Mouse (Mus musculus) left cerebral cortex, adult 2 months (tissue): ENCODE data around the gene Slco3a1. TPM values are rescaled to one million over a fixed set of nuclear protein-coding genes. Genes with fewer than 3 reads are reported as not detected.

Experiments
- DNase-seq, 2 experiments: peaks; one replicate each; pipeline ENCODE4 v3.0.0; 2021 to 2022; ENCODE audit warnings: low spot score in 2 of 2, mixed read lengths in 1 of 2; ENCODE audit errors: extremely low spot score in 1 of 2
- H3K27ac ChIP-seq: fragments of 200-600 bp; 2 replicates; pipeline ENCODE4 v1.8.1; 2022
- H3K4me3 ChIP-seq: fragments of 200-600 bp; 2 replicates; pipeline ENCODE4 v1.8.1; 2022
- CTCF ChIP-seq: fragments of 200-600 bp; IDR thresholded peaks from 2 replicates; pipeline ENCODE4 v1.8.1; 2022; ENCODE audit warnings: antibody characterized with exemption, mild to moderate bottlenecking, moderate library complexity
- intact Hi-C: fragments of 180-260 bp; cut with DNase I; formaldehyde crosslinking; loops from one replicate; pipeline ENCODE4 v1.15.1; 2025
- total RNA-seq, 2 experiments: library from RNA; stranded (reverse); gene quantifications; 2 replicates each; pipeline ENCODE4 v1.2.3; 2021

The Slco3a1 gene
- total RNA-seq, 2 experiments from 2014 or later, result 54.9 to 56.8 TPM

DNA sequence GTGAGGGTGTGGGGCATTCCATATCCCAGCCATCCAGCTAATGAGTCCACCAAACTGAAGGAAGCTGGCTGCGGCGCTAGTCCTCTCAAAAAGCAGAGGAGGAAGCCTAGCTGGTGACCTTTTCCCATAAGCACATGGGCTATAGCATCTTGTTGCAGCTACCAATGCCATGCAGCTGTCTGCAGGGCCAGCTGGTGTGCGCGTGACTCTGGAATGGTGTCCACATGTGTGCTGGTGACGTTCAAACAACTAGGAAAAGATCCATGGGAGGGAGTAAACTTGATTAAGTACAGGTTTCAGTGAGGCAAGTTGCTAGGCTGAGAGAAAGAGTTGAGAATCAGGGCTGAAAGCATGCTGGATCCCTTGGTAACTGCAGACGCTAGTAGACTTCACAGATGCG is 201.3 kb downstream of the Slco3a1 start:
- TF ChIP-seq CTCF, result no peak

DNA sequence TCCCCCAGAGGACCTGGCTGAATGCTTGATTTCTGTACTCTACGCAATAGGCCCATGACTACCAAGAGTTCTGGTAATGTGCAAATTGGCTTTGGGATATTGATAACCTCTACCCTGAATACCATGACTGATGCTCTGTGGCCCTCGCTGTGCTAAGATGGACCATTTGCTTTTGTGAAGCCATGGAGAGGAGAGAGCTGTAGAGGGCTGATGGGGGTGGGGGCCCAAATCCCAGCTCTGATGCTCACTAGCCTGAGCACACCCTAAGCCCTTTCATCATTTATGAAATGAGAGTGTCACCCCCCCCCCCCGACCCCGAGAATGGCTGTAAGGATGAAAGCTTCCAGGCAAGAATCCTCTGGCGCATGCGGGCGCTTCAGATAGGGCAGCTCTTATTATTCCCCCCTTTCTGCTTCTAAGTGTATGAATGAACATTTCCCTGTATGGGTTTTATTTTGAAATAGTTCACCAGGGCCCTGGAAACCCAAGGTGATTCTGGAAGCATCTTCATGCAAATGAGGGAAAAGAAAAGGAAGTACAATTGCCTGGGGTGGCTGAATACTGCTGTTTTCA is 206.2 kb downstream of the Slco3a1 start:
- no peak overlapping the region for H3K4me3 ChIP-seq
- intact Hi-C loops, result no loop called here
- no peak for DNase-seq
- TF ChIP-seq CTCF, result no peak
- no peak overlapping the region for H3K27ac ChIP-seq

More for the DNA sequence above, 201.3 kb downstream of the Slco3a1 start:
- intact Hi-C loops, result loop anchor here (10.0 kb wide), 1 partner anchor 618 kb away; no protein-coding TSS in a partner anchor
- no peak for DNase-seq
- Histone ChIP-seq H3K4me3 (no peak overlapping the region), H3K27ac (no peak overlapping the region)

DNA sequence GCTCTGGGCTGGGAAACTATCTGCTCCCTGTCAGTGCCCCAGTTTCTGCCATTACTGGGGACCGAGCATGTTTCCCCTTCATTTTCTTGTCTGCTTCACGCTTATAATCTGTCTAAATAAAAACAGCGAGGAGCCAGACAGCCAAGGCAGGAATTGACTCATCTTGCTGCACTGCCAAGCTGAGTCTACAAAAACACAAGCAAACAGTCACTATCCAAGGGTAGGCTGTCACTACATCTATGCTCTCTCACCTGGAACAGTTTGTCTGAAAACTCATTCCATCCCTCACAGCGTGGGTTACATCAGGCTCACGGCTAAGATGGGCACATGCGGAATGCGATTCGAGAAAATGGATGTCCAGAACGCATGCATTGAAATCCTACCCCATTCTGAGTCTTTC is 207.6 kb downstream of the Slco3a1 start:
- DNase-seq, result no peak
- Histone ChIP-seq H3K27ac (no peak overlapping the region), H3K4me3 (no peak overlapping the region)
- intact Hi-C loops, result no loop called here
- no peak for TF ChIP-seq CTCF

DNA sequence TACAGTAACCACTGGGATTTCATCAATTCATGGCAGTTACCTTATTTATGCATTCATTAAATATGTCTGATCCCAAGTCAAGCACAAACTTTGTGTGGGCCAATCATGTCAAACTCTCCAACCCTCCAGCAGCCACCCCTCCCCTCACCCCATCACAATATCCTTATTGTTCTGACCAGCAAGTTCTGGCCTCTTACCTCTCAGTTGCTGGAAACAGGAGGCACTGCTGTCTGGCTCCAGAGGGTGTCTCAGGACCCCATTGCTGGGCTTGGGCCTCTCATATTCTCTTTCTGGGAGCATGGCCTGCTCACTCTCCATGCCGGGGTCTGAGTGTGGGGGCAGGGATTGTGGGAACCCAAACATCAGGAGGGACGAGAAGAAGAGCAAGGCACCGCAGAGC is 208.1 kb downstream of the Slco3a1 start:
- Histone ChIP-seq H3K27ac (no peak overlapping the region), H3K4me3 (no peak overlapping the region)
- intact Hi-C loops, result no loop called here
- no peak for TF ChIP-seq CTCF
- no peak for DNase-seq

DNA sequence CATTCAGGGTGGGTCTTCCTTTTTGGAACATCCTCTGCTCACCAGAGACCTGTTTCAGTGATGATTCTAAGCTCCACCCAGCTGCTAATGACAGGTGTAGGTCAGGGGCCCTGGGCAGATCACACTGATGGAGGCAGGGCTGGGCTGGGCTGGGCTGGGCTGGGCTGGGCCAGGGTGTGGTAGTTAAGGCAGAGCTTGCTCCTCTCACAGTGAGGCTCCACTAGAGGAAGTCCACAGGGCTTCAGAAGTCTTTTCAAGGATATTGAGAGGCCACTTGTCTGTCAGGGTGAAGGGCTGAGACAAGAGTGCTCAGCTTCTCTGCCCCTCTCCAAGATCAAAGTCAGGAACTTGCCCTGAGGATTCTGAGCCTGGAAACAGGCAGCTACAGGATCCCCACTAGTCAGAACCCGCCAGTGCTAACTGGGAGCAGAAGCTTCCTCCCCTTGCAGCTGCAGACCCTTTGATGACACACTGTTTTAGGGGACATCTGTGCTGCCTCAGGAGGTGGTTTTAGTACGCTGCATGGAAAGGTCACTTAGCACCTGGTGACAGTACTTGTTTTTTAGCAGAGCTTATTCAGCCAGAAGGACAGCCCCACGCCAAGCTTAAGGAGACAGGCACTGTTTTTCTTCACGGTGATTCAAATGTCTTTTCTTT is 213.3 kb downstream of the Slco3a1 start:
- TF ChIP-seq CTCF, result no peak
- DNase-seq, result no peak
- H3K4me3 ChIP-seq, result no peak overlapping the region
- intact Hi-C loops, result no loop called here
- H3K27ac ChIP-seq, result no peak overlapping the region

DNA sequence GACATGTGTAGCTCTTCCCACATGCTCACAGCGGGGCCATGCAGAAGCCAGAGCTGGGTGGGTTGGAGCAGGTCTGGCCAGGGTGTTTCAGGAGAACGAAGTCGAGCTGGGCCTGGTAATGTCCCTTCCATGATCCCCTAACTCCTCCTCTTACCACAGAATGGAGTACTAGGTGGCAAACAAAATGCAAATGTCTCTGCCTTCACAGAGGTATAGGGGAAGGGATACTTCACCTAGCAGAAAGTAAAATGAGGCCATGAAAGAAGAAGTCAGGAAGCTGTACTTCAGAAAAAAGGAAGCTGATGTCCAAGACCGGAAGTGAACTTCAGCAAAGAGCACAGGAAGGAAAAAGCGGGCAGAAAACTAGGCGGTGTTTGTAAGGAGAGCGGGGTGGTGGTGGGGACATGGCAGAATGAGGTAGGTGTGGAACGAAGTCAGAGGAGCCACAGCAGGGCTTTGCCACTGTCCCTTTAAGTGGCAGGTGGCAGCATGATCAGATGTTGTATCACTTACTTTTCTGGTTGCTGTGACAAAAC is 214.1 kb downstream of the Slco3a1 start:
- TF ChIP-seq CTCF, result no peak
- no peak for DNase-seq
- Histone ChIP-seq H3K4me3 (no peak overlapping the region), H3K27ac (no peak overlapping the region)
- intact Hi-C loops, result no loop called here

DNA sequence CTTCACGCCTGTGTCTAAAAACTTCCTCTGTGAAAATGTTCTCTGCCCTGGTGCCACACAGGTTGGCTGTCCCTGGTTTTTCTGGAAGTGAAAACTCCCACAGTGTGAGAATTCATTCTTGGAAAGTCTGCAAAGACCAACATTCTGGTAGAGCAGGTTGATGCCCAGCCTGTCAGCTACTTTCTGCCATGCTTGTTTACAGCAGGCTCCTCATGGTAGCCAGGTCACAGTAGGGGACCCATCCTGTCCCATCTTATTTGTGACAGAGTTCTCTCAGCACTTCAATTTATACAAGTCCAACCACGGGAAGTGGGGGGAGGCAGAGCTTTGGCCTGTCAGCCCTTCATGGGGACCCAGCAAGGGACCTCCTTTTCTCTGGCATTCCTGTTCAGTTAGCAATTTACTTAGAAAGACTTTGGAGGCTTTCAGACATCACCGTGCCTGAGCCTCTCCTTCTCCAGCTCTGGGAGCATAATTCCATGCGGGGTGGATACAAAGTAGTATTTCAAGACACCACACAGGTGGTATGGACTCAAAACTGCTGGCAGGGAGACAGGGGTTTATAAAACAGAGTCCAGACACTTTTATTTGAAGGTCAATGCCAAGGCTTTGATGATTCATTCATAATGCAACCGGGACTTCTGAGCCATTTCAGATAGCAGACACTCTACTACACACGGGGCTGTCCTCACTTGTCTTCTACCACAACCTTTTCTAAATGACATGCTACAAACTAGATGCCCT is 216.7 kb downstream of the Slco3a1 start:
- Histone ChIP-seq H3K4me3 (no peak overlapping the region), H3K27ac (no peak overlapping the region)
- intact Hi-C loops, result no loop called here
- no peak for TF ChIP-seq CTCF
- no peak for DNase-seq

DNA sequence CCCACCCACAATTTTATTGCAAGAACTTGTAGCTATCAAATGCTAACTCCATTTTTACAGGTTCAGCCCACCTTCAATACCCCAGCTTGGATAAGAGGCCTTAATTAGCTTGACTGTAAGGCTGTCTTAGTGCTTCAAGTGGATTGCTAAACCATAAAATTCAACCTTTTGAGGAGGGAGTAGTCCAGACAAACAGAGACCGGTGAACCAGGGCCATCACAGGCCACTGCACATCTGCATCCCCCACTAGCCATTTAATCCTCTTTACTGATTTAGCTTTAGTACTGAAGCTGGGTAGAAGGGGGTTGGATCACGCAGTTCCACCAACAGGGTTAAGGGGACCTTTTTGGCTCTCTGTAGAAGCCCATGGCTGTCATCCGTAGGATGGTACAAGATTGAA is 222.3 kb downstream of the Slco3a1 start:
- Histone ChIP-seq H3K4me3 (no peak overlapping the region), H3K27ac (no peak overlapping the region)
- DNase-seq, result no peak
- no peak for TF ChIP-seq CTCF
- intact Hi-C loops, result no loop called here

DNA sequence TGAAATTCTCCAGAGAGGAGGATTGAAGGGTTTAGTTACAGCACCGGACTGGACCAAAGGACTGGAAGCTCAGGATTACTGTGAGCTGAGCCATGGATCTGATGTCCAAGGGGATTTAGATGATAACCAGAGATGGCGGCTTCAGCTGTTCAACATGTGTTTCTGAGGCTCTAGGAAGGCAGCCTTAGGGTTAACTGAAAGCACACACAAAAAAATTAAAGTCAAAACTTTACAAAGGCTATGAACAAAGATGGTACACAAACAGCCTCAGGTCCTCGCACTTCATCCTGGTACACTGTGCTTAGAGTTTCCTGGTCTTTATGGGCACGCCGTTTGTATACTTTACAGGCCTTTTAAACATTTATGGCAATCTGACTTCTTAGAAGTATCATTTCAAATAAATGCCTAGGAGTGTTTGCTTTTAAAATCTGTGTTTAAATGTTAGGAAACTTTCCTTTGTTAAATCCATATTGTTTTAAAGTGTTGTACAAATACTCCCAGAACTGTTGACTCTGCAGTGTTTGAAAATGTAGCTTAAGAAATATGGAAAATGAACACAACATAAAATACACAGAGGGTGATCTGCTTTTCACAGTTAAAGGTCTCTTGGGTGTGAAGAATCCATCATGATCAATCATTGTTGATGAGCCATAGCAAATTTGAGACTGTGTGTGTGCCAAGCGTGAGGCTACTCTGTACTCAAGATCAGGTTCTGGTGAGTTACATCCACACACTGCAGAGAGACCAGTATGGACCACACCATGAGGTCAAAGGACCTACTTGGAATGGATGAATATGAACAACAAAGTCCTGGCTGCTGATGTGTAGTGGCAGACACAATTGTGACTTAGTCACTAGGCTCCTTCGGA is 223.5 kb downstream of the Slco3a1 start:
- Histone ChIP-seq H3K4me3 (no peak overlapping the region), H3K27ac (no peak overlapping the region)
- TF ChIP-seq CTCF, result no peak
- DNase-seq, result no peak
- intact Hi-C loops, result no loop called here

DNA sequence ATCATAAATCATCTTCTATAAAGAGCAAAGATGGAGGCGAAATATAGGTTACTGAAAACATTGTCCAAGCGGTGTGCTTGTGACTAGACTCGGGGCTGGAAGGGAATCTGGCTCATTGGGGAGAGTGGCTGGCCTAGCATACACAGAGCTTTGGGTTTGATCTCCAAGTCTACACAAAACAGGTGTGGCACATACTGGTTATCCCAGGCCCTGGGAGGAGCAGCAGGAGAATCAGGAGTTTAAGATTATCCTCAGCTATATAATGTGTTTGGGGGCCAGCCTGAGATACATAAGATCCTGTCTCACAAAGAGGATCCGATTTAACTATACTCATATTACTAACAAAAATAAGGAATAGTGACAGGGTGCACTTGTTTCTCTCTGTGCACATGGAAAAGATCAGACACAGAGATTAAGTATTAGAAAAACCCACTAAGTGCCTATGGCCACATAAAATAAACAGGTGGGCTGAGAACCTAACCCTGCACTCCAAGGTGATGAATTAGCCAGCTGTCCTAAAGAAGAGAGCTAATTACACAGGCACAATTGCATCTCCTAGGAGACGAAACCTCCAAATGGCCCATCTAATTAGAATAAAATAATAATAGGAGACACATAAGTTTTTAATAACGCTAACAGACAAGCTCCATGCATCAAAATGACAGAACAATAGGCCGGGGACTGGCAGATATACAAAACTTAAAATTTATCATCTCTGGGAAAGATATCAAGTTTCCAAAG is 224.3 kb downstream of the Slco3a1 start:
- intact Hi-C loops, result no loop called here
- no peak for TF ChIP-seq CTCF
- no peak overlapping the region for H3K4me3 ChIP-seq
- no peak for DNase-seq
- no peak overlapping the region for H3K27ac ChIP-seq

DNA sequence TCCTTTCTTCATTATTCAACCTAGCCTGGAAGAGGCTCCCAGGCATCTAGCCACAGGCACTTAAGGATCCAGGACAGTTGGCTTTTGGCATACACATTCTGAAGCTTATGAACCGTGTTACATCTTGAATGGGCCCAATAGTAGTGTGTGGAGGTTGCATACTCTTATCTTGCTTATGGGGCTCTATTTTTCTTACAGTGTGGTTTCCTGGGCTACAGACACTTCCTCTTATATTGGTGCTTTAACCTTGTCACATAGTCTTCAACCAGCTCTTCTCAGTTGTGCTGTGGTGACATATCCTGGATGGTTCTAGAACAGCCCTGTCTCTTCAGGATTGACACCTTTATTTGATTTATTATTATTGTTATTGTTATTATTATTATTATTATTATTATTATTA is 225.6 kb downstream of the Slco3a1 start:
- Histone ChIP-seq H3K27ac (no peak overlapping the region), H3K4me3 (no peak overlapping the region)
- no peak for TF ChIP-seq CTCF
- DNase-seq, result no peak
- intact Hi-C loops, result no loop called here
